Mouse (Mus musculus) heart, adult 2 months (tissue): ENCODE results near the gene Slc10a7.

Source experiments
- CTCF ChIP-seq: fragments of 200-600 bp; IDR thresholded peaks from 2 replicates; pipeline ENCODE4 v1.8.1; 2022; ENCODE audit warnings: antibody characterized with exemption, mild to moderate bottlenecking, moderate library complexity
- EP300 ChIP-seq: fragments of 200-500 bp; IDR thresholded peaks from 2 replicates; pipeline ENCODE4 v1.6.1; 2011; ENCODE audit warnings: low read depth, low read length, control low read depth; ENCODE audit not compliant: insufficient read depth
- POLR2A ChIP-seq: fragments of 200-500 bp; IDR thresholded peaks from 2 replicates; pipeline ENCODE4 v1.6.1; 2011; ENCODE audit warnings: mild to moderate bottlenecking, low read depth, low read length, control low read depth; ENCODE audit not compliant: insufficient read depth

- TF ChIP-seq POLR2A (no peak), CTCF (no peak), EP300 (no peak)
Measured at GRCm38 (mm10) chr8:78633012-78633411, 123.9 kb downstream of the Slc10a7 start.
